Mouse (Mus musculus) hindbrain, postnatal 0 days (tissue): ENCODE measurements around the gene 9330159F19Rik. TPM values are rescaled to one million over a fixed set of nuclear protein-coding genes. Genes with fewer than 3 reads are reported as not detected.

Source experiments
- ATAC-seq: fragments of 200-750 bp; cut with Nextera tagmentation; 2 replicates; pipeline ENCODE4 v1.8.0; 2017; ENCODE audit warnings: mild to moderate bottlenecking, moderate TSS enrichment, moderate library complexity
- DNase-seq: peaks from one replicate; pipeline ENCODE4 v3.0.0-alpha.2; 2015; ENCODE audit warnings: low spot score
- H3K27ac ChIP-seq: fragments of 300-500 bp; sonication (generic); 2 replicates; pipeline ENCODE4 v1.5.1; 2014; ENCODE audit warnings: mild to moderate bottlenecking
- H3K27me3 ChIP-seq: fragments of 300-500 bp; sonication (generic); 2 replicates; pipeline ENCODE4 v1.6.1; 2014; ENCODE audit warnings: low read length, mixed read lengths; ENCODE audit not compliant: insufficient read depth
- H3K36me3 ChIP-seq: fragments of 300-500 bp; sonication (generic); 2 replicates; pipeline ENCODE4 v1.6.1; 2014; ENCODE audit warnings: low read length, mixed read lengths; ENCODE audit not compliant: insufficient read depth
- H3K4me1 ChIP-seq: fragments of 300-500 bp; sonication (generic); 2 replicates; pipeline ENCODE4 v1.6.1; 2014; ENCODE audit warnings: antibody characterized with exemption, low read length, mixed read lengths; ENCODE audit not compliant: insufficient read depth
- H3K4me2 ChIP-seq: fragments of 300-500 bp; sonication (generic); 2 replicates; pipeline ENCODE4 v1.6.1; 2014; ENCODE audit warnings: low read depth, mild to moderate bottlenecking, low read length, moderate library complexity, mixed read lengths
- H3K4me3 ChIP-seq: fragments of 300-500 bp; sonication (generic); 2 replicates; pipeline ENCODE4 v1.5.1; 2014; ENCODE audit warnings: low read length
- H3K9ac ChIP-seq: fragments of 300-500 bp; sonication (generic); replicated peaks from 2 replicates; pipeline ENCODE4 v1.6.1; 2014; ENCODE audit warnings: mild to moderate bottlenecking, low read length, moderate library complexity, mixed read lengths
- H3K9me3 ChIP-seq: fragments of 300-500 bp; sonication (generic); 2 replicates; pipeline ENCODE4 v1.6.1; 2016; ENCODE audit warnings: low read length, mixed read lengths
- CTCF ChIP-seq: IDR thresholded peaks from 2 replicates; pipeline ENCODE4 v1.5.1; 2016; ENCODE audit warnings: antibody characterized with exemption, control low read depth, low read depth
- WGBS: fragments of 180-500 bp; shearing (Covaris S2); extraction: QIAGEN DNeasy Blood & Tissue Kit; methylation state at CpG from one replicate; pipeline ENCODE4 v1.1.7; 2014; 5-methylcytosine and 5-hydroxymethylcytosine counted together
- polyA plus RNA-seq: library from polyadenylated mRNA; unstranded; fragments of >200 nt; fragmentation: Nextera tagmentation; extraction: Ambion mirVana; gene quantifications from 2 replicates; pipeline ENCODE4 v1.2.1, GENCODE M21; 2015
- total RNA-seq: library from RNA; depleted of rRNA; stranded (reverse); fragments of >200 nt; gene quantifications from 2 replicates; pipeline ENCODE4 v1.2.3, GENCODE M21; 2014

Gene 9330159F19Rik
- total and polyA plus RNA-seq, 2 experiments from 2014 or later: 14.2 to 41.8 TPM

DNA sequence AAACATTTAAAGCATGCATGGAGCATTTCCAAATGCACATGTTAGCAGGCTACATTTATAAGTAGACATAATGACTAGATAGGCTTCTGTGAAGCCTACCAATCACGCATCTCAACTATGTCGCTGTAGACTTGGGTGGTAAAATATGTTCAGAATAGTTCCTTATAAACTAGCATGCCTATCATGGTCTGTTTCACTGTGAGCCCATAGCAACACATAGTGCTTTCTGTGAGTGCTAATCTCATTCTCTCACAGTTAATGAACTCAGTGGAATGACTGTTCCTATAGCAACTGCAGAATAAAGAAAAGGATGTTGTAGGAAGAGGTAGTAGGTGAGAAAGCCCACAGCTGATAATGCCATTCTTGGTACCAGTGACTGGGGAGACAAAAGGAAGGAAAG, 30.4 kb upstream of the 9330159F19Rik start:
- Histone ChIP-seq H3K27ac (no peak overlapping the region), H3K4me1 (no peaks in the 10 kb centered on the region), H3K27me3 (no peaks in the 10 kb centered on the region), H3K4me3 (no peak overlapping the region), H3K36me3 (peaks cover 9% of the 10 kb centered on the region; the same call in 1 of the 2 replicates), H3K4me2 (no peak overlapping the region), H3K9me3 (no peaks in the 10 kb centered on the region), H3K9ac (no peak overlapping the region)
- TF ChIP-seq CTCF: no peak
- ATAC-seq (no peak), DNase-seq (no peak)
- WGBS: 67% methylated on average over 2 of the region's 2 CpGs

DNA sequence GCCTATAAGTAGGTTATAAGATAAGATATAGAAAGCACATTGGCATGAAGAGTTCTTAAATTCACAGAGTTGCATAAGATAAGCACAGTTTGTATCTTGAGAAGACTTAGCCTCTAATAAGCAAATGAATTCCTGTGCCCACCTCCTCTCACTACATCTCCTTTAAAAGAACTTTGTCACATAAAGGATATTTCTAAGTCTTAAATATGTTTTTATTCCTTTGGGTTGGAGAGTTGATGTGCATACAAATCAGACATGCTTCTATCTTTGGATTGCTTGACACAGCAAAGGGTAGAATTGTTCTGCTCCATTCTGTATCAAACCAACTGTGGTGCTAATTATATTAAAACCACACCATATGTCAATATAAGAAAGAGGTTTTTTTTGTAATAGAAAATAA, 17.6 kb upstream of the 9330159F19Rik start:
- Histone ChIP-seq H3K27me3 (no peaks in the 10 kb centered on the region), H3K4me3 (no peak overlapping the region), H3K27ac (no peak overlapping the region), H3K9ac (no peak overlapping the region), H3K9me3 (no peaks in the 10 kb centered on the region), H3K4me2 (no peak overlapping the region), H3K4me1 (no peaks in the 10 kb centered on the region), H3K36me3 (peaks cover 16% of the 10 kb centered on the region)
- DNase-seq (no peak), ATAC-seq (no peak)
- no peak for TF ChIP-seq CTCF

- Histone ChIP-seq H3K27me3 (no peaks in the 10 kb centered on the region), H3K9ac (no peak overlapping the region), H3K4me3 (no peak overlapping the region), H3K9me3 (no peaks in the 10 kb centered on the region), H3K36me3 (peaks cover 30% of the 10 kb centered on the region), H3K4me2 (no peak overlapping the region), H3K4me1 (no peaks in the 10 kb centered on the region), H3K27ac (no peak overlapping the region)
- ATAC-seq (0 out of 2 replicates have a peak, but pooled peaks have one; percentile 18), DNase-seq (no peak)
- no peak for TF ChIP-seq CTCF
- WGBS: 97% methylated on average over 33 of the region's 33 CpGs
Observed at GRCm38 (mm10) chr10:29196811-29197210, 14.6 kb upstream of the 9330159F19Rik start.

DNA sequence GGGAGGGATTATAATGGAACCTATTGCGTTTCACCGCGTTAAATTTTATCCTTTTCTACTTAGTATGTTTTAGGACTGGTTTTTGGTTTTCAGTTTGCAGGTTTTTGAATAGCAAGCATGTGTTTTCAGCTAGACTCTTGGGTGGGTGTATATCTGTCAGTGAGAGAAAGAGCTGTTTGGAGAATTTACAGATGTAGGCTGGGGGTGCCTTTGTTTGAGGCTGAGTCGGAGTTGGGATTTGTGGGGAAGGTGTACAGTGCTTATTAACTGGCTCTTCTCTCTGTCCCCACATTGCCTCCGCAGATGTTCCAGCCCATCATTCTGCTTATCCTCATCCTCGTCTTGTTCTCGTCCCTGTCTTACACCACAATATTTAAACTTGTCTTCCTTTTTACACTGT, 12.8 kb upstream of the 9330159F19Rik start, which contains the start of gene Gm49353:
TSS of gene Gm49353 (plus strand) at position 313 of the 400 bp plus-strand sequence.
- 88% methylated on average over 7 of the region's 7 CpGs for WGBS
- ATAC-seq (no peak), DNase-seq (no peak)
- no peak within 1 kb of the TSS for H3K9ac ChIP-seq
- no peak within 1 kb of the TSS for H3K27ac ChIP-seq
- no peaks in the 10 kb centered on the region for H3K9me3 ChIP-seq
- no peak within 1 kb of the TSS for H3K4me3 ChIP-seq
- no peak for TF ChIP-seq CTCF
- no peaks in the 10 kb centered on the region for H3K4me1 ChIP-seq
- no peaks in the 10 kb centered on the region for H3K27me3 ChIP-seq
- peaks cover 30% of the 10 kb centered on the region for H3K36me3 ChIP-seq
- H3K4me2 ChIP-seq: no peak within 1 kb of the TSS

DNA sequence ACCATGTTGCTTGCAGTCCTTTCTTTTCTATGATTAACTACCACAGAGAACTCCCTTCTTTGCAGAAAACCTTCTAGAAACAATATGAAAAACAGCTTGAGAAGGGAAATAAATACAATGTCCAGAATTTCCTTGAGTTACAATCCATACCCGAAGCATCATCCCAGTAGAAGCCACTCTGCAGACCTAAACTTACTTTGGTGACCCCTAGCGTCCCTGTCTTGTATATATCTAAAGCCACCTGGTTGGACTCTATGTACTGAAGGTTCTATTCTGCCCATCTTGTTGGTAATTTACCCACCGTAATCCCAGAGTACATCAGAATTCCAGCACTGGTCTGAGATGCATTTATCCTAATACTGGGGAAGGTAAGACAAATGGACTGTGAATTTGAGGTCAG, 11.6 kb upstream of the 9330159F19Rik start:
- Histone ChIP-seq H3K4me1 (no peaks in the 10 kb centered on the region), H3K9ac (no peak overlapping the region), H3K4me2 (no peak overlapping the region), H3K27me3 (no peaks in the 10 kb centered on the region), H3K36me3 (peaks cover 30% of the 10 kb centered on the region), H3K9me3 (no peaks in the 10 kb centered on the region), H3K27ac (no peak overlapping the region), H3K4me3 (no peak overlapping the region)
- ATAC-seq: no peak
- DNase-seq: no peak
- TF ChIP-seq CTCF: no peak
- 75% methylated on average over 3 of the region's 3 CpGs for WGBS

DNA sequence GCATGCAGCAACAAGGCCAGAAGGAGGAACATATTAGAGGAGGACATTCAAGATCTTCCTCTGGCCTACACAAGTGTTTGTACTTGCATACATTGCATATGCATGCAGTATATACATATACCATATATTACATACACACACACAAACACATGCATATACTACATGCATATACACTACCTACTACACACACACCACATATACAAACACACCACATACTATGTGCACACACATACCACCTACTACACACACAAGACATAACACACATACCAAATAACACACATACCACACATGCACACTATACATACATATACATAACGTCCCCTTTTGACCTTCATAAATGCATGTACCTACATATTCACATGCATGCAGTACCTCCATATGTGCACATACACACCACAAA, 10.8 kb upstream of the 9330159F19Rik start:
- Histone ChIP-seq H3K27ac (no peak overlapping the region), H3K4me1 (no peaks in the 10 kb centered on the region), H3K27me3 (no peaks in the 10 kb centered on the region), H3K36me3 (peaks cover 30% of the 10 kb centered on the region), H3K9ac (no peak overlapping the region), H3K4me3 (no peak overlapping the region), H3K9me3 (no peaks in the 10 kb centered on the region), H3K4me2 (no peak overlapping the region)
- WGBS: 95% methylated on average over 1 of the region's 1 CpGs
- TF ChIP-seq CTCF: no peak
- DNase-seq: no peak
- ATAC-seq: 0 out of 2 replicates have a peak, but pooled peaks have one; percentile 18

- no peaks in the 10 kb centered on the region for H3K36me3 ChIP-seq
- H3K4me1 ChIP-seq: no peaks in the 10 kb centered on the region
- no peak overlapping the region for H3K27ac ChIP-seq
- peak; percentile 81 for TF ChIP-seq CTCF
- H3K4me3 ChIP-seq: no peak overlapping the region
- no peak overlapping the region for H3K4me2 ChIP-seq
- no peaks in the 10 kb centered on the region for H3K27me3 ChIP-seq
- DNase-seq (peak; percentile 81), ATAC-seq (peak; percentile 82)
- H3K9me3 ChIP-seq: no peaks in the 10 kb centered on the region
- H3K9ac ChIP-seq: no peak overlapping the region
Observed at GRCm38 (mm10) chr10:29206730-29207129, 4.7 kb upstream of the 9330159F19Rik start.
